Mouse (Mus musculus): ENCODE measurements at regions not wholly inside any gene's neighbourhood (a gene's known extent, or its start where the extent isn't known, plus 50 kb on each side); places are given as distances from the start of the nearest gene placed in this dataset.

GRCm38 (mm10) chr7:130041402-130041965, 449.8 kb downstream of the Wdr11 start:
- no peak for DNase-seq

DNA sequence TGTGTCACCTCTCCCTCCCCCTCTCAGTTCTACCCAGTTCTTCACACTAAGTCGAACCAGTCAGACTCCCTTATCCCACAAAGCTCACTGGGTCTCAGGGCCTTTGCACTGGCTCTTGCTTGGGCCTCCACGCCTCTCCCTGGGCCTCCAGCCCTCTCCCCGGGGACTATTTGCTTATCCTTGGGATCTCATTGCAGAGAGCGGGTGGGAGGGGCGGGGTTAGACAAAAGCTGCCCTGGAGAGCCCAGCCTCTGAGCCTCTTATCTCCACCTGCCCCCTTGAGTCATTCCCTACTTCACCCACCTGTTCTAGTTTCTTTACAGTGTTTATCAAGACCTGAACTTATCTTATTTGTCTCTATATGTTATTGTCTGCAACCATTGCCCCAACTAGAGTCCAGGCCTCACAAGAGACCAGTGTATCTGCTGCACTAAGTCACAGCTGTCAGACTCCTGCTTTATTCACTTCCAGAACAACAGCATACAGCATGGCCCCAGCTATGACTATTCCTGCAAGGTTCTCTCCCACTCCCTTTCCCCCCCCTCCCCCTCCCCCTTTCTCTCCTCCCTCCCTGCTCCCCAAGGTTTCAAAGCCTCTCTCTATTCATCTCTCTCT, 450.7 kb downstream of the Wdr11 start:
- DNase-seq = no peak

DNA sequence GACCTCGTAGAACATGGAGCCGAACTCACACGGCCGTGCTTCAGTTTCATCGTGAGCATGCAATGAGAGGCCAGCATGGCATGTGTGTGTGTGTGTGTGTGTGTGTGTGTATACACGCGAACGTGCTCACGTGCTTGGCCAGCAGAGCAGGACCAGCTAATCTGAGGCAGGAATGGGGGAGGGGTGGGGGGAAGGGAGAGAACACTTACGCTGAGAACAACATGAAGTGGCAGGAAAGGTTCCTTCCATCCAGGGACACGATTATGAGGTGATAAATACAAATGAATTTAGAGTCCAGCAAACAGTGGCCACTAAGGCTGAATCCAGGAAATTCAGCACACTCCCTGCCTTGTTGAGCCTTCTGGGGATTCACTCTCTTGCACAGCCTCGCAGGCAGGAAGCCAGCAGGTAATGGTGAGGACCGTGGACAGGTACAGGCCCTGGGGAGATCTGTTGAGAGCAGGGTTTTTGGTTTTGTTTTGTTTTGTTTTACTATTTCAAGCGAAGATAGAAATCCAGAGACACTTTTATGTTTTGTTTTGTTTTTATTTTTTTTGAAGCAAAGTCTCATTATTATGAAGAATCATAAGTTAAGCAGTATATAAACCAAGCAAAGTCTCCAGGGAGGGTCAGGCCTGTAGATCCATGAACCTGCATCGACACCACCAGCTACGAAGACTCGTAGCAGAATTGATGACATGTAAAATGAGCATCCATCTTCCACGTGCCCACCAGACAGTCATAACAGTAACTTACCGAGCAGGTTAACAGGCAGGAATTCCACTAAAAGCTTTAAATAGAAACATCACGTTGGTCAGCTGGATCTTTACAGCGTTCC, 452.0 kb downstream of the Wdr11 start:
- DNase-seq = no peak

GRCm38 (mm10) chr7:130044235-130044553, 452.5 kb downstream of the Wdr11 start:
- DNase-seq = no peak

DNA sequence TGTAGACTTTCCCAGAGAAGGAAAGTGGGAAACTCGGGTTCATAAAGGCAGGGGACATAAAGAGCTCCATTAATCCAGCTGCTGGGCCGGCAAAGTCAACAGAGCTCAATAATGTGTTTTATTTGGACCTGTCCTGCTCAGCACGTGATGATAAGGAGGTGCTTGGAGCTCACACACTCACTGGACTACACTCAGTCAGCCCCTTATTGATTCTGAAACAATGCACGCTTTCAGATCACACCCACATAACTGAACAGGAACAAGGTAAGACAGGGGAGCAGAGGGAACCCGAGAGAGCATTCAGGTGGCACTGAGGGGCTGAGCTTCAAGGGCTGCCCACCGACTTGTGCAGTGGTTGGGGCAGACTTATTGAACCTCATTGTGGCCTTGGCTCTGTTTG, 452.9 kb downstream of the Wdr11 start:
- no peak for DNase-seq

- no peak for DNase-seq
These were observed 454.4 kb downstream of the Wdr11 start for GRCm38 (mm10) chr7:130046086-130046485.

GRCm38 (mm10) chr7:130047293-130048034, 455.8 kb downstream of the Wdr11 start:
- DNase-seq = no peak

- no peak for DNase-seq
These were observed 456.6 kb downstream of the Wdr11 start for GRCm38 (mm10) chr7:130048106-130048772.

DNA sequence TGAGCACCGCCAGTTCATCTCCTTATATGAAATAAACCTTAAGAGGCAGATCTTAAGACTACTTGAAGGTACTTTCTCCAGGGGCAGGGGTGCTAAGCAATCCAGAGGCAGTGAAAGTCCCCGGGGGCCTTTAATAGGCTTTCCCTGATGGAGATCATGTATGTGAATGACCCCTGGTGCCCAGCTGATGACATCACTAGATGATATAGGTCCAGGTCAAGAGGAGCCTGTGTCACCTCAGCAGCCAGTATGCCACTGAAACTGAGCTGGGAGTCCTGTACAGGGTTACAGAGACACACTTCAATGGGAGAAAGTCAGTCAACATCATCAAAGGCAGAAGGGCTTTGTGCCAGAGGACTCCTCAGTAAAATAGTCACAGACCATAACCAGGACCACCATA, 457.8 kb downstream of the Wdr11 start:
- DNase-seq = no peak

GRCm38 (mm10) chr7:130050120-130050519, 458.5 kb downstream of the Wdr11 start:
- no peak for DNase-seq

DNA sequence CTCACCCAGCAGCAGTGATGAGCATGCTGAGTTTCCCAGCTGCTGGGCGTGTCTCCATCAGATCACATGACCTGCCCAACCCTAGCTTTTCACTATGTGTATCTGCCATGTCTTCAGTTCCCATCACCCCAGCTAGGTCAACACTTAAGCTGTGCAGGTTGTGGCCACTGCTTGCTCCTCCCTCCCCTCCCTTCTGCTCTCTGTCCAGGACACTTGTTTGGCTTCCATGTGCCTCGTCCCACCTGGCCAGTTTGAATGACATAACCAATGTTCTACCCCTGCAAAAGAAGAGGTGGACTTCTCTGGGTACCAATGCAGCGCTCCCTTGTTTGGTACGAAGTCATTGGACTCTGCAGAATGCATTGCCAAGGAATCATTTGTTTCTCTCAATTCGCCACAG, 460.7 kb downstream of the Wdr11 start:
- DNase-seq = no peak

- DNase-seq = no peak
These were observed 462.5 kb downstream of the Ate1 start for GRCm38 (mm10) chr7:130057708-130058107.

- no peak for DNase-seq
These were observed 461.9 kb downstream of the Ate1 start for GRCm38 (mm10) chr7:130058267-130058666.

DNA sequence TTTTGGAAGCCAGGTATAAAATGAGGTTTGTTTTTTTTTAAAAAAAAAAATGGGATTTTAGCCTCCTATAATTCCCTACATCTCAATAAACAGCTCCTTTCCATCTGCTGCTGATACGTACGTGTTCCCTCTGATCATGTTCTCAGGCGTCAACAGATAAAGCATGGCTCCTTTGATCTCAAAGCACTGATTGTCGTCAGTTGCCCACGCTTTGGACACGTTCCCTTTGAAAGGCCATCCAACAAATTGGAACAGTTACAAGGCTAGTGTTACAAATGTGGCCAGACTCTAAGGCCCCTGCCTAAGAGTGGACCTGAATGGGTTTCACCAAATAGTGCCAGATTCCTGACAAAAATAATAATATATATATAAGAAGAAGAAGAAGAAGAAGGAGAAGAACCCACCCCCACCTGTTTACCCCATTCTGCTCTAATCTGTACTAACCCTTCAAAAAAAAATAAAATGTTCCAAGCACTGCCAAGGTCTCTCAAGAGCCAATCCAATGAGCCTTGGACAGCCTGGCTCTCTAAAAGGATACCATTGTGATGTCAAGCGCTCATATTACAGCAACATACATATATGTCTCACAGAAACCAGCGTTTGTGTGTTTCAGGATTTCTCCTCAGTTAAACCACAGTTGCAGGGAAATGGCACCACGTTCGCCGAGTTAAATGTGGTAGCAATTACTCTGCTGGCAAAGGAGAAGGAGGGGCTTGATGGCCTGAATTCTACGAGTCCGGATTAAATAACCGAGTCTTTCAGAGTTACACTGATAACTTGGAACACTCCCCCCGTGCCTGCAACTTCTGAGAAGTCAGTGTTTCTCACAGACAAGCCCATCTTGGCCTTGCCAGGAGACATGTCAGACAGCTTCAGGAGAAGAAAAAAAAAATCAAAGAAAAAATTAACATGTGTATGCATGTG, 460.2 kb downstream of the Ate1 start:
- no peak for DNase-seq

DNA sequence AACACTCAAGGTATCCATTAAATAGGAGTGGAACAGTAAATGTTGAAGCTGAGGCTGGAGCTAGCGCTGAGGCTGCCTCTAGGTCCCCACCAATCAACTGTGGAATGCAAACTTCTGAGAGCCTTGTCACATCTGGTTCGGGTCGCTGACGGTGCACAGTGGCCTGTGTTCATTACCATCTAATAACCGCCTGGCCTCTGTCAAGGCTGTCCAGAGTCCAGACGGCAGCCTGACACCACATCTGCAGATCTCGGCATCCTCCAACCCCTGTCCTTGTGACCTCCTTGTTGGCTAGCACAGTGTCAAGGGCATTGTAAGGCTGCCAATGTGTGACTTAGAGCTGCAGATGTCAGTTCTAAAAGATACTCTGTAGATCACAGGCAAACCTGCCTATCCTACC, 455.7 kb downstream of the Ate1 start:
- DNase-seq = no peak

DNA sequence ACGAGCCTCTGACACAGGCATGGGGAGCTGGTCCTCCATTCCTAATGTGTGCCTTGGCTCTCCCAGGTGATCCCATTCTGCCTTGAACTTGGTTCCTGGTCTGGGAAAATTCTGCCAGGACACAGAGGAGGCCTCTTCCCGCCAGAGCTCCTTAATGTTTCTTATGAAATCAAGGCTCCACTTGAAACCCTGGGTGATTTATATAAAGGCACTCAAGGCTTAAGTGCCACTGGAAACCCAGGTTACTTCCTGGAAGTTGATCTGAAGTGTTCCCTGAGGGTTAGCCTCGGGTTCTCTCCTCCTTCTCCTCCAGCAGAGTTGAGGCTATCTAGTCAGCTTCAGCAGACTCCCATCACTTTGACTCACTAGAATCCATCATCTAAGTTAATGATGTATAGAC, 451.9 kb downstream of the Ate1 start:
- DNase-seq = no peak

DNA sequence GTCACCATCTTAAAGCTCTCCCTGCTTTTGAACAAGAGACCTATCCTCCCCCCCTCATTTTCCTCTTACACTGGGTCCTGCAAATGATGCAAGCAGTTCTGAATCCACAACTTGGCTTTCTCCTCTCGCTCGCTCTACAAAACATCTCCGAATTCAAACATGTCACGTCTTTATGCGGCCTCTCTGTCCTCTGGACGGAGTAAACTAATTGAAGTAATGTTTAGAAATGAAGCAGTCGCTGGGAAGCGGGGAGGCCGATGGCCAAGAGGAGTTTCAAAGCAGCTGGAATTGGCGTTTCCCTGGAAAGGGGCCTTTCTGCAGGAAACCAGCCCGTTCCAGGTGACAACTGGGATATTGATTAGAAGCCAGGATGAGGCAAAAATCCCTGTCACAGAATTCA, 446.8 kb downstream of the Ate1 start:
- no peak for DNase-seq

DNA sequence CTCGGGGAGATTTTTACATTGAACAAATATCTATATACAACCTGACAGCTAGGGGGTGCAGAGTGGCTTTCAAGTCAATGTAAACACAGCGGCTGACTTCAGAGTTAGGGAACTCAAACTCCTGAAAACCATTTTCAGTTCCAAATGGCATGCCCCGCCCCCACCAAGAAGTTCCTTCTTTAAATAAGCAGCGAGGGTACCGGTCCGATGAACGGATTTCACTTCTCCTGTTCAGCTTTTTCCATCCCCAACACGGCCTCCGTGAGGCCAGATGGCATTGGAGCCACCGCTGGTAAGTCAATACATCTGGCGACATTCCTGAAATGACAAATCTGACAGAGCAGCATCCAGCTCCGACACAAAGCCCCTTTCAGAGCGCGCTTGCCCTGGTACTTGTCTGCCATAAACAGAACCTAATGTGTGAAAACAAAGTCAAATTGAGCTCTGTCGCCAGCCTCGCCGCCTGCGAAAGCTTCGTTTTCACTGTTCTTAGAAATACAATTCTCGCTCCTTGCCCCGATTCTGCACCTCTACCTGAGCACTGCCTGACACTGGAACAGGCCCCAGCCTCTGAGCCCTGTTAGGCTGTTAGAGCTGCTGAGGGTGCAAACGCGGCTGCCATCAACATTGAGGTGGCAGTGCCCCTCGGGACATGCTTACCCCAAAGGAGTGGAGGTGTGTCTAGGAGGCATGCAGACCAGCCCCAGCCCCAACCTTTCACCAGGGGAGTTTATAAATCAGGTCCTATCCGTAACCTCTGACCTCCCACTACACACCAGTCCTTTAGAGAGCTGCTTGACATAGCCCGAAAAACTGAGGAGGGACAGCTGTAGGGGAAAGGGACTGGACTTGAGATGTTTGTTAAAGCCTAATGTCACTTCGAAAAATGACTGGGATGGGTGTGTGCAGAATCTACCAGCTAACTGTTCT, 446.0 kb downstream of the Ate1 start:
- DNase-seq = no peak

DNA sequence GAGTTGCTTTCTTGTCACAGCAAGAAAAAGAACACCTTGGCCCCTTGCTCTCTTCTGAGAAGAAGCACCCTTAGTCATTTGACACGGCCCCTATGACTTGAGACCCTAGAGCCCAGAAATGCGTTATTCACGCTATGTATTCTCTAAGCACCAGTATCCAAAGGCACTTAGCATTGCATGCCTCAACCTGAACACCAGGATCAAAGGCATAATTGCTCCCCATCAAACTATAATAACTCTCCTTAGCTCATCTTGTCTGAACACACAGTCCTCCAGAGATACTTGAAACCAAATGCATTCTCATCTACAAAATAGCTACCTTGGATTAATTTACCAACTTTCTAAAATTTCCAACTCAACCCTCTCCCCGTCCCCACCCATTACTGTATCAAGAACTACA, 437.5 kb downstream of the Ate1 start:
- DNase-seq = no peak

DNA sequence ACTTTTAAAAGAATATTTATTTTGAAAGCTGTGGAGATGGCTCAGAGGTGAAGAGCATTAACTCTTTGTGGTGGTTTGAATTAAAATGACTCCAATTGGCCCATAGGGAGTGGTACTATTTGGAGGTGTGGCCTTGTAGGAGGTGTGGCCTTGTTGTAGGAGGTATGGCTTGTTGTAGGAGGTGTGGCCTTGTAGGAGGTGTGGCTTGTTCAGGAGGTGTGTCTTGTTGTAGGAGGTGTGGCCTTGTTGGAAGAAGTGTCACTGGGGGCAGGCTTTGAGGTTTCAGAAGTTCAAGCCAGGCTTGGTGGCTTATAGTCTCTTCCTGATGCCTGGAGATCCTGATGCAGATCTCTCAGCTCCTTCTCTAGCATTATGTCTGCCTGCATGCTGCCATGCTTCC, 434.5 kb downstream of the Ate1 start:
- DNase-seq = no peak

Data from cerebellum, adult 8-10 months (tissue).